Mouse (Mus musculus) small intestine, adult 2 months (tissue): ENCODE data around the gene Il10rb. TPM values are rescaled to one million over a fixed set of nuclear protein-coding genes. Genes with fewer than 3 reads are reported as not detected.
"Not testable (repeated sequence)": the region's sequence is repeated elsewhere in the genome, so short reads cannot be mapped to it uniquely, and the experiment has no call there.

ENCODE experiments used
- H3K27ac ChIP-seq: fragments of 200-500 bp; 2 replicates; pipeline ENCODE4 v1.5.1; 2012; ENCODE audit warnings: low read depth, low read length, control low read depth, inconsistent platforms; ENCODE audit not compliant: insufficient read depth
- H3K27me3 ChIP-seq: fragments of 200-500 bp; 2 replicates; pipeline ENCODE4 v1.6.1; 2012; ENCODE audit warnings: mild to moderate bottlenecking, moderate library complexity, low read length, inconsistent platforms; ENCODE audit not compliant: control insufficient read depth, insufficient read depth
- H3K36me3 ChIP-seq: fragments of 200-500 bp; 2 replicates; pipeline ENCODE4 v1.6.1; 2012; ENCODE audit warnings: mild to moderate bottlenecking, low read length, control low read depth, inconsistent platforms; ENCODE audit not compliant: control insufficient read depth, insufficient read depth
- H3K4me1 ChIP-seq: fragments of 200-500 bp; 2 replicates; pipeline ENCODE4 v1.6.1; 2012; ENCODE audit warnings: low read length, inconsistent platforms, mixed read lengths; ENCODE audit not compliant: control insufficient read depth, insufficient read depth, insufficient read length
- H3K4me3 ChIP-seq: fragments of 200-500 bp; 2 replicates; pipeline ENCODE4 v1.5.1; 2012; ENCODE audit warnings: low read depth, mild to moderate bottlenecking, control low read depth, inconsistent platforms, low read length, moderate library complexity
- CTCF ChIP-seq: fragments of 200-500 bp; IDR thresholded peaks from 2 replicates; pipeline ENCODE4 v1.5.1; 2012; ENCODE audit warnings: low read depth, mild to moderate bottlenecking, control low read depth, inconsistent platforms, low read length, moderate library complexity, mixed read lengths; ENCODE audit not compliant: insufficient replicate concordance, insufficient read length; ENCODE audit errors: extremely low read depth
- POLR2A ChIP-seq: fragments of 200-500 bp; IDR thresholded peaks from 2 replicates; pipeline ENCODE4 v1.6.1; 2012; ENCODE audit warnings: low read depth, mild to moderate bottlenecking, control low read depth, inconsistent platforms, low read length, moderate library complexity
- WGBS: fragments of 180-500 bp; shearing (Covaris S2); methylation state at CpG from one replicate; pipeline ENCODE4 v1.1.7; 2018; 5-methylcytosine and 5-hydroxymethylcytosine counted together
- polyA plus RNA-seq: library from polyadenylated mRNA; depleted of rRNA; stranded (reverse); fragments of >200 nt; gene quantifications from 2 replicates; pipeline ENCODE4 v1.2.3, GENCODE M21; 2012

Gene Il10rb
- polyA plus RNA-seq, 1 experiment: 51.2 TPM

DNA sequence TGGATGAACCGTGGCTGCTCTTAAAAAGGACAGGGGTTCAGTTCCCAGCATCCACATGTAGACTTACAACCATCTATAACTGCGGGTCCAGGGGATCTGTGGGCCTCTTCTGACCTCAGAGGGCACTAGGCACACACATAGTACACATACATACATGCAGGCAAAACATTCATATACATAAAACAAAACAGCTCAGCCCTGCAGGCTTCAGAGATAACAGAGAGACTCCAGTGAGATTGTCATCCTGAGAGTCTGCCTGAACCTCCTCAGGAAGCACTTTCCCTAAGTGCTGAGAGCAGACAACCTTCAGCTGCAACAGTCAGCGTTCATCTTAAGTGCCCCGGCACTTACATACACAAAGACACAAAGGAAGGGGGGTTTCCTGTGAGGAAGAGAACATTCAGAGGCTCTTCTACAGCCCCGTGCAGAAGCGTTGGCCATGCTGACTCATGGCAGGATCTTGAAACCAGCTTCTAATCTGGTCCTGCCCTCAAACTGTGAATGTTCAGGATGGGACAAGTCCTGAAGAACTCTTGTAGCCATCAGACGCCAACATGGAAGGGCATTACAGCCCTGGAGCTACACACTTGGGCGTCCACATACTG lies 27.5 kb downstream of the Il10rb start:
- TF ChIP-seq CTCF: no peak
- TF ChIP-seq POLR2A: no peak
- Histone ChIP-seq H3K36me3 (no peaks in the 10 kb centered on the region), H3K4me3 (no peak overlapping the region), H3K4me1 (no peaks in the 10 kb centered on the region), H3K27ac (no peak overlapping the region), H3K27me3 (no peaks in the 10 kb centered on the region)
- WGBS: 65% methylated on average over 8 of the region's 8 CpGs

DNA sequence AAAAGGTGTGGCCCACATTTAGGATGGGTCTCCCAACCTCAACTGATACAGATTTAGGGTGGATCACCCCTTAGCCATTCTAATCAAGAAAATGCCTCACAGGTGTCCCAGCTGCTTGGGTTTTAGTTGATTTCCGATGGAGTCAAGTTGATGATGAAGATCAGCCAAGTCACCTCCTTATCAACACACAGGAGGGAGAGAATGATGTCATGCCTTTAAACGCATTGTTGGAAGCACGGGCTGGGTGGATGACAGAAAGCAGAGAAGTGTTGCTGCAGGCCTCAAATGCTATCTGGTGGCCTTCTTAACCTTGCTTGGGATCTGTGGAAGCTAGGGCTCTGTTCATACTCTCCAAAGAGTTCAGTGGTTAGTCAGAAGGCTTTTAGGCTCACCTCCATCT lies 28.2 kb downstream of the Il10rb start:
- 83% methylated on average over 3 of the region's 3 CpGs for WGBS
- no peak overlapping the region for H3K27ac ChIP-seq
- no peaks in the 10 kb centered on the region for H3K4me1 ChIP-seq
- no peaks in the 10 kb centered on the region for H3K27me3 ChIP-seq
- H3K36me3 ChIP-seq: no peaks in the 10 kb centered on the region
- H3K4me3 ChIP-seq: no peak overlapping the region
- no peak for TF ChIP-seq POLR2A
- TF ChIP-seq CTCF: no peak

DNA sequence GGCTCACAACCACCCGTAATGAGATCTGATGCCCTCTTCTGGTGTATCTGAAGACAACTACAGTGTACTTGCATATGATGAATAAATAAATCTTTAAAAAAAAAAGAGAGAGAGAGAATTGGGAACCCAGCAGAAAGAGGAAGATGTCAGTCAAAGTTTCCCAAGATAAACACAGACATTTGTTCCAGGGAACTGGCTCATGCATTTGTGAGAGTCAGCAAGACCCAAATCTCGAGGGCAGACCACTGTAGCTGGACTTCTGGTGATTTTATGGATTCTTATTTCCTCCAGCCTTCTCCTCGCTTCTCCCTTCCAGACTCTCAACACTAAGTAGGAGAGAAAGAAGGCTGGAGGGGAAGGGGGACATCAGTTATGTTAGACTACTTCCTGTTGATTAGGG lies 32.1 kb downstream of the Il10rb start:
- no peak for TF ChIP-seq POLR2A
- no peak for TF ChIP-seq CTCF
- Histone ChIP-seq H3K27ac (no peak overlapping the region), H3K27me3 (no peaks in the 10 kb centered on the region), H3K36me3 (no peaks in the 10 kb centered on the region), H3K4me3 (no peak overlapping the region), H3K4me1 (peaks cover 15% of the 10 kb centered on the region; the same call in 1 of the 2 replicates)
- 72% methylated on average over 3 of the region's 3 CpGs for WGBS

DNA sequence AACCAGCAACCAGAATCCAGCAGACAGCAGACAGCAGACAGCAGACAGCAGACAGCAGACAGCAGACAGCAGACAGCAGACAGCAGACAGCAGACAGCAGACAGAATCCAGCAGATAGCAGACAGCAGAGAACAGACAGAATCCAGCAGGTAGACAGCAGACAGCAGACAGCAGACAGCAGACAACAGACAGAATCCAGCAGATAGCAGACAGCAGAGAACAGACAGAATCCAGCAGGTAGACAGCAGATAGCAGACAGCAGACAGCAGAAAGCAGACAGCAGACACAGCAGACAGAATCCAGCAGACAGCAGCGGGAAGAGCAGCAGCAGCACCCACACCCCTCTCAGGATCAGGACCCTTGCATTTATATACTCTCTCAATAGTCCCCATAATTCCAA lies 32.6 kb downstream of the Il10rb start:
- H3K27ac ChIP-seq, H3K36me3 ChIP-seq, H3K4me3 ChIP-seq, H3K27me3 ChIP-seq: not testable (repeated sequence)
- H3K4me1 ChIP-seq: peaks cover 15% of the 10 kb centered on the region; the same call in 1 of the 2 replicates
- 90% methylated on average over 1 of the region's 1 CpGs for WGBS

DNA sequence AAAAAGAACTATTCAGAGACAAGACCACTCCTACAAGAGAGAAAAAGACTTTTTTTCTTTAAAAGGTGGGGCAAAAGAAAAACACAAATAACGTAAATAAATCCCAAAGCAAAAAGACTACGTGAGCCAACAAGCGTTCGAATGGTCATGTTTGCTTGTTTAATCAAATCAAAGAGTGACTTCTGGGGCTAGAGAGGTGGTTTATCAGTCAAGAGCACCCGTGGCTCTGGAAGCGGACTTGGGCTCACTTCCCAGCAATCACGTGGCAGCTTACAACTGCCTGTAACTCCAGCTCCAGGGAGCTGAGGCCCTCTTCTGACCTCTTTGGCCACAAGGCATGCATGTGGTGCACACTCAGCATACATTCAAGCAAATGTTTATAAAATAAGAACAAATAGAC lies 35.4 kb downstream of the Il10rb start:
- H3K27me3 ChIP-seq: no peaks in the 10 kb centered on the region

DNA sequence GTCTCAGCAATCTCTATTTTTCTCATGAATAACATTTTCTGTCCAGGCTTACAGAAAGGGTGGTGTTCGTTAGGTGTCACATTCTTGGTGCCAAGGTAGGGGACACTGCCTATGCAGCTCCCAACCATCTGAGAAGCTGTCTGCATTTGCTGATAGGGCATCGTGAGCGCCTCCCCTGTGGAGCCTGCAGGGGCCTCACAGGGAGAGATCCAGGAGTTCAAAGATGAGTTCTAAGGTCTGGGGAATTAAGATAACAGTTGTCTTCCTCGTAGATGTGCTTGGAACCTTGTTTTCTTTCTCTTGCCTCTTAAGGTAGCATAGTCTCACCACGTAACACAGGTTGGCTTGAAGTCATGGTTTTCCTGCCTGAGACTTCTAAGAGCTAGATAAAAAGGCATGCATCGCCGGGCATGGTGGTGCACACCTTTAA lies 35.9 kb downstream of the Il10rb start:
- 0 out of 2 replicates have a peak, but pooled peaks have one; percentile 2 for TF ChIP-seq CTCF
- TF ChIP-seq POLR2A: no peak
- no peaks in the 10 kb centered on the region for H3K27me3 ChIP-seq
- peaks cover 18% of the 10 kb centered on the region; the same call in 1 of the 2 replicates for H3K4me1 ChIP-seq
- no peaks in the 10 kb centered on the region for H3K36me3 ChIP-seq
- H3K27ac ChIP-seq: peak overlapping the region; percentile 74
- no peak overlapping the region for H3K4me3 ChIP-seq
- 44% methylated on average over 7 of the region's 7 CpGs for WGBS

More for the DNA sequence above, 35.4 kb downstream of the Il10rb start:
- Histone ChIP-seq H3K27ac (peak overlapping the region; percentile 74), H3K4me1 (peaks cover 15% of the 10 kb centered on the region; the same call in 1 of the 2 replicates), H3K36me3 (no peaks in the 10 kb centered on the region), H3K4me3 (no peak overlapping the region)
- TF ChIP-seq CTCF: peak; percentile 30; the same call in 1 of the 2 replicates
- no peak for TF ChIP-seq POLR2A
- 13% methylated on average over 7 of the region's 7 CpGs for WGBS

DNA sequence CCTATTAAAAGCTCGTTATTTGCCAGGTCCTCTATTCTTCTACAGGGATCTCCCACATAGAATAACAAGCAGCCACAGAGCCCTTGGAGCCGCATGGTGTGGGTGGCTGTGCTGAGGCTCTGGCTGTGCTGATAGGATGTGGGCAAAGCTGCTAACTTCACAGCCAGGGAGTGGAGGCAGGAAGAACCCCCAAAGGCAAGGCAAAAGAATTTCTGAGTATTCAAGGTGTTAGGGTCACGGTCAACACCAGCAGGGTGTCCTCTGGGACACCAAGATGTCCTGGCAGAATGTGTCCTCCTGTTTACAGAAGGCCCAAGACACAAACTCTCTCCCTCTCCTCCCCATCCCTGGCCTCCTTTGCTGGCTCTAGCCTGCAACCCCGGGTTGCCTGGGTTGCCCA lies 36.5 kb downstream of the Il10rb start:
- no peaks in the 10 kb centered on the region for H3K27me3 ChIP-seq
- peak overlapping the region; percentile 25 for H3K27ac ChIP-seq
- H3K36me3 ChIP-seq: no peaks in the 10 kb centered on the region
- no peak overlapping the region for H3K4me3 ChIP-seq
- H3K4me1 ChIP-seq: peaks cover 24% of the 10 kb centered on the region; the same call in 1 of the 2 replicates
- 83% methylated on average over 4 of the region's 4 CpGs for WGBS
- TF ChIP-seq CTCF (no peak), POLR2A (no peak)
